13 mouse cellular contexts compared by ENCODE assay signal in the genomic region with DNA sequence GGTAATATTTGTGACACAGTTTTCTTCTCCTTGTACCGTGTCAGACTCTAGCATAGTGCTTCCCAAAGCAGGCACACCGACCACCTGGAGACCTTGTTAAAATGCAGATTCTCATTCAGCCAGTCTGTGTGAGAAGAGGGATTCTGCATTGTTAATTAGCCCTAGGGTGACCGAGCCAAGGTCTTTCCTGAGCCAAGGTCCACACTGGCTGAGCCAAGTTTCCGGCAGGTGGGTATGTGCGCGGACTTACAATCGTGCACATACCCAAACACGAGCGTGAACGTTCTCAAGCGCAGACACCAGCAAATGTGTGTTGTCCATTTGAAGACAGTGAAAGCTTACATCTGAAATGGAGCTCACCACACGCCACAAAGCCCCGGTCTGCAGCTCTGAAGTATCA. TPM values are rescaled to one million over a fixed set of nuclear protein-coding genes. Genes with fewer than 3 reads are reported as not detected.
A peak's percentile ranks its signal among the peaks of the same experiment; 100 is the strongest.
DNase-seq lines count a peak whose midpoint lies in the region; ATAC-seq and TF ChIP-seq lines count a peak whose summit lies in the region.
"Had no signal": no experiment of that assay in that cellular context is flagged by ENCODE, and none has a peak within 500 bp of the region (broad histone marks: within the 10 kb centered on the region; RNA-seq: fewer than 3 reads in every experiment).

No protein-coding gene starts in this region.

- H3K4me2 ChIP-seq in hindbrain, embryonic 13.5 days, result no peak overlapping the region
- no peak overlapping the region for H3K4me2 ChIP-seq in hindbrain, embryonic 11.5 days (replicated peaks; ENCODE audit: low read depth, low read length)
- no peak overlapping the region; the same call in 1 of the 2 replicates for H3K4me2 ChIP-seq in hindbrain, embryonic 14.5 days (replicated peaks)
- H3K4me2 ChIP-seq in liver, embryonic 12.5 days, result no peak overlapping the region
- H3K4me2 ChIP-seq: embryonic facial prominence, embryonic 13.5 days; limb, embryonic 15.5 days had no signal

- WGBS in hindbrain, embryonic 13.5 days, result 60% methylated on average over 13 of the region's 13 CpGs
- 74% methylated on average over 13 of the region's 13 CpGs for WGBS in hindbrain, embryonic 11.5 days
- 49% methylated on average over 13 of the region's 13 CpGs for WGBS in hindbrain, embryonic 14.5 days
- WGBS in liver, embryonic 12.5 days (ENCODE audit: insufficient replicate concordance), result 73% methylated on average over 13 of the region's 13 CpGs

- DNase-seq in hindbrain, embryonic 11.5 days (ENCODE audit: low spot score), result no peak
- DNase-seq in ES-CJ7 (ENCODE audit: low read depth, low spot score), result peak; percentile 33
- peak; percentile 87 for DNase-seq in brain, embryonic 14.5 days (ENCODE audit: low read depth)
- DNase-seq in hindbrain, embryonic 14.5 days (ENCODE audit: low spot score), result peak; percentile 52
- DNase-seq: gastrocnemius, postnatal 10 days; kidney, postnatal 4 days; lung, postnatal 14 days; thymus, adult 18-20 months had no signal

- no peaks in the 10 kb centered on the region for H3K36me3 ChIP-seq in hindbrain, embryonic 13.5 days
- no peaks in the 10 kb centered on the region for H3K36me3 ChIP-seq in hindbrain, embryonic 11.5 days (ENCODE audit: control insufficient read depth, insufficient read depth, low read length)
- no peaks in the 10 kb centered on the region for H3K36me3 ChIP-seq in hindbrain, embryonic 14.5 days (replicated peaks; ENCODE audit: control insufficient read depth, insufficient read depth)
- peaks cover 3% of the 10 kb centered on the region; the same call in 1 of the 2 replicates for H3K36me3 ChIP-seq in liver, embryonic 12.5 days

- no peak for TF ChIP-seq POLR2A in brain, embryonic 14.5 days (IDR thresholded peaks at IDR 0.05; ENCODE audit: borderline replicate concordance, extremely low read depth, insufficient read depth, insufficient read length, poor library complexity, severe bottlenecking)

- peak overlapping the region; percentile 77 for H3K27ac ChIP-seq in hindbrain, embryonic 13.5 days
- no peak overlapping the region for H3K27ac ChIP-seq in hindbrain, embryonic 11.5 days (ENCODE audit: low read depth, low read length)
- peak overlapping the region; percentile 59 for H3K27ac ChIP-seq in hindbrain, embryonic 14.5 days
- no peak overlapping the region for H3K27ac ChIP-seq in liver, embryonic 12.5 days
- H3K27ac ChIP-seq: embryonic facial prominence, embryonic 13.5 days; limb, embryonic 15.5 days had no signal

- no peak overlapping the region for H3K9ac ChIP-seq in hindbrain, embryonic 13.5 days
- no peak overlapping the region for H3K9ac ChIP-seq in hindbrain, embryonic 11.5 days (ENCODE audit: low read depth, low read length)
- no peak overlapping the region for H3K9ac ChIP-seq in hindbrain, embryonic 14.5 days
- H3K9ac ChIP-seq in liver, embryonic 12.5 days, result no peak overlapping the region
- H3K9ac ChIP-seq: embryonic facial prominence, embryonic 13.5 days; limb, embryonic 15.5 days had no signal

- no peaks in the 10 kb centered on the region for H3K27me3 ChIP-seq in hindbrain, embryonic 13.5 days
- H3K27me3 ChIP-seq in hindbrain, embryonic 11.5 days (ENCODE audit: control insufficient read depth, insufficient read depth, low read length), result no peaks in the 10 kb centered on the region
- no peaks in the 10 kb centered on the region for H3K27me3 ChIP-seq in hindbrain, embryonic 14.5 days (ENCODE audit: control insufficient read depth, insufficient read depth, low read length)
- H3K27me3 ChIP-seq in liver, embryonic 12.5 days (replicated peaks), result no peaks in the 10 kb centered on the region
- H3K27me3 ChIP-seq: embryonic facial prominence, embryonic 13.5 days; limb, embryonic 15.5 days had no signal

- no peak for TF ChIP-seq CTCF in brain, embryonic 14.5 days (IDR thresholded peaks at IDR 0.05; ENCODE audit: borderline replicate concordance, extremely low read depth, insufficient read depth, insufficient read length)

- H3K4me3 ChIP-seq in hindbrain, embryonic 13.5 days, result no peak overlapping the region
- H3K4me3 ChIP-seq in hindbrain, embryonic 11.5 days (ENCODE audit: low read depth, low read length), result no peak overlapping the region
- no peak overlapping the region for H3K4me3 ChIP-seq in hindbrain, embryonic 14.5 days (replicated peaks; ENCODE audit: low read length)
- H3K4me3 ChIP-seq in liver, embryonic 12.5 days, result no peak overlapping the region
- H3K4me3 ChIP-seq: embryonic facial prominence, embryonic 13.5 days; limb, embryonic 15.5 days had no signal

- ATAC-seq in hindbrain, embryonic 13.5 days (ENCODE audit: low FRiP score), result peak; percentile 77
- ATAC-seq in hindbrain, embryonic 11.5 days (ENCODE audit: low FRiP score), result no peak; the same call in 1 of the 2 replicates
- peak; percentile 74; the same call in 1 of the 2 replicates for ATAC-seq in hindbrain, embryonic 14.5 days (ENCODE audit: low FRiP score)
- ATAC-seq in liver, embryonic 12.5 days, result no peak
- ATAC-seq in erythroid progenitor cell, adult 5-6 weeks (replicated peaks; ENCODE audit: low FRiP score, poor library complexity, severe bottlenecking), result no peak

- H3K4me1 ChIP-seq in hindbrain, embryonic 13.5 days (replicated peaks), result peaks cover 15% of the 10 kb centered on the region
- H3K4me1 ChIP-seq in hindbrain, embryonic 11.5 days (replicated peaks; ENCODE audit: control insufficient read depth, insufficient read depth, low read length), result no peaks in the 10 kb centered on the region
- peaks cover 6% of the 10 kb centered on the region; the same call in 1 of the 2 replicates for H3K4me1 ChIP-seq in hindbrain, embryonic 14.5 days (replicated peaks; ENCODE audit: control insufficient read depth, insufficient read depth, low read length)
- H3K4me1 ChIP-seq in liver, embryonic 12.5 days, result no peaks in the 10 kb centered on the region
- H3K4me1 ChIP-seq: embryonic facial prominence, embryonic 13.5 days had no signal

- no peaks in the 10 kb centered on the region for H3K9me3 ChIP-seq in hindbrain, embryonic 13.5 days
- H3K9me3 ChIP-seq in hindbrain, embryonic 11.5 days (ENCODE audit: control insufficient read depth, low read length), result no peaks in the 10 kb centered on the region
- no peaks in the 10 kb centered on the region for H3K9me3 ChIP-seq in hindbrain, embryonic 14.5 days (ENCODE audit: control insufficient read depth, low read length)
- H3K9me3 ChIP-seq in liver, embryonic 12.5 days (replicated peaks), result no peaks in the 10 kb centered on the region
- H3K9me3 ChIP-seq: embryonic facial prominence, embryonic 13.5 days; limb, embryonic 15.5 days had no signal

RNA-seq across cellular contexts. Expression of a gene that starts 55.3 kb away (rescaled TPM):
- polyA plus RNA-seq in hindbrain, embryonic 13.5 days (2015; fragmentation: Nextera tagmentation; extraction: Ambion mirVana), result 0.19 TPM in 1 of 2 replicates, not detected in the other
- polyA plus RNA-seq in hindbrain, embryonic 11.5 days (2014; fragmentation: Nextera tagmentation; extraction: Ambion mirVana), result 0.10 and 0.22 TPM in 2 replicates
- 0.08 and 0.11 TPM in 2 replicates for polyA plus RNA-seq in brain, embryonic 14.5 days (2012; rRNA removed)
- polyA plus RNA-seq in hindbrain, embryonic 14.5 days (2014; fragmentation: Nextera tagmentation; extraction: Ambion mirVana), result not detected in 2 replicates
- polyA plus RNA-seq in liver, embryonic 12.5 days (2016; fragmentation: Nextera tagmentation; extraction: Ambion mirVana), result 0.39 and 0.41 TPM in 2 replicates
- 2.5 and 4.0 TPM in 2 replicates for total RNA-seq in erythroid progenitor cell, adult 5-6 weeks (2015; ENCODE audit: low replicate concordance)
- 2.1 and 16.3 TPM in 2 replicates for total RNA-seq in erythroid progenitor cell, adult 5-6 weeks (2017; ENCODE audit: low replicate concordance)

Comparison
In these comparisons a context has a peak if more than half of its experiments do, and no peak if none do; other contexts are left out.
1. ATAC-seq: peak in hindbrain, embryonic 13.5 days (single experiment) and hindbrain, embryonic 14.5 days (single experiment); none in hindbrain, embryonic 11.5 days (single experiment), liver, embryonic 12.5 days (single experiment) and erythroid progenitor cell, adult 5-6 weeks (single experiment).
2. H3K27ac ChIP-seq: peak in hindbrain, embryonic 13.5 days (single experiment) and hindbrain, embryonic 14.5 days (single experiment); none in hindbrain, embryonic 11.5 days (single experiment) and liver, embryonic 12.5 days (single experiment).